Mouse (Mus musculus) spleen, adult 2 months (tissue): ENCODE results near the gene Stc2. TPM values are rescaled to one million over a fixed set of nuclear protein-coding genes. Genes with fewer than 3 reads are reported as not detected.

Source experiments
- DNase-seq, 2 experiments: peaks; one replicate each; pipeline versions ENCODE4 v3.0.0 to v3.0.0-alpha.2; 2012 to 2021; ENCODE audit warnings: low spot score in 2 of 2, low read depth in 1 of 2
- H3K27ac ChIP-seq: fragments of 200-500 bp; 2 replicates; pipeline ENCODE4 v1.5.1; 2012; ENCODE audit warnings: low read length, inconsistent platforms; ENCODE audit not compliant: insufficient read depth
- H3K27me3 ChIP-seq: fragments of 200-500 bp; 2 replicates; pipeline ENCODE4 v1.6.1; 2012; ENCODE audit warnings: mild to moderate bottlenecking, moderate library complexity, low read length, inconsistent platforms; ENCODE audit not compliant: control insufficient read depth, insufficient read depth
- H3K36me3 ChIP-seq: fragments of 200-500 bp; 2 replicates; pipeline ENCODE4 v1.6.1; 2012; ENCODE audit warnings: mild to moderate bottlenecking, low read length, inconsistent platforms; ENCODE audit not compliant: control insufficient read depth, insufficient read depth
- H3K4me1 ChIP-seq: fragments of 200-500 bp; 2 replicates; pipeline ENCODE4 v1.6.1; 2011; ENCODE audit warnings: inconsistent platforms; ENCODE audit not compliant: control insufficient read depth, insufficient read depth, insufficient read length
- H3K4me3 ChIP-seq: fragments of 200-500 bp; 2 replicates; pipeline ENCODE4 v1.5.1; 2011; ENCODE audit warnings: mild to moderate bottlenecking, inconsistent platforms; ENCODE audit not compliant: insufficient read depth, insufficient read length; ENCODE audit errors: extremely low read depth
- CTCF ChIP-seq: fragments of 200-500 bp; IDR thresholded peaks from 2 replicates; pipeline ENCODE4 v1.5.1; 2011; ENCODE audit warnings: mild to moderate bottlenecking, inconsistent platforms; ENCODE audit not compliant: insufficient read depth, insufficient read length, insufficient replicate concordance; ENCODE audit errors: extremely low read depth
- POLR2A ChIP-seq: fragments of 200-500 bp; IDR thresholded peaks from 2 replicates; pipeline ENCODE4 v1.6.1; 2011; ENCODE audit warnings: low read depth, low read length, inconsistent platforms
- WGBS: fragments of 180-500 bp; shearing (Covaris S2); methylation state at CpG from one replicate; pipeline ENCODE4 v1.1.7; 2018; 5-methylcytosine and 5-hydroxymethylcytosine counted together
- polyA plus RNA-seq: library from polyadenylated mRNA; depleted of rRNA; stranded (reverse); fragments of >200 nt; gene quantifications from 2 replicates; pipeline ENCODE4 v1.2.3, GENCODE M21; 2012; rRNA removed

Gene Stc2
- polyA plus RNA-seq, 1 experiment = 3.4 TPM

- no peaks in the 10 kb centered on the region for H3K27me3 ChIP-seq
- TF ChIP-seq POLR2A = no peak
- TF ChIP-seq CTCF = no peak
- H3K4me1 ChIP-seq = no peaks in the 10 kb centered on the region
- H3K27ac ChIP-seq = no peak overlapping the region
- DNase-seq = no peak
- no peak overlapping the region for H3K4me3 ChIP-seq
- no peaks in the 10 kb centered on the region for H3K36me3 ChIP-seq
- WGBS = 73% methylated on average over 6 of the region's 6 CpGs
Measured at GRCm38 (mm10) chr11:31359283-31359902, 10.5 kb downstream of the Stc2 start.

- no peaks in the 10 kb centered on the region for H3K4me1 ChIP-seq
- DNase-seq = no peak
- no peaks in the 10 kb centered on the region for H3K27me3 ChIP-seq
- TF ChIP-seq CTCF (no peak), POLR2A (no peak)
- H3K4me3 ChIP-seq = no peak overlapping the region
- no peak overlapping the region for H3K27ac ChIP-seq
- H3K36me3 ChIP-seq = no peaks in the 10 kb centered on the region
- WGBS = 82% methylated on average over 5 of the region's 5 CpGs
Measured at GRCm38 (mm10) chr11:31358453-31358852, 11.4 kb downstream of the Stc2 start.

GRCm38 (mm10) chr11:31356866-31357265, 13.0 kb downstream of the Stc2 start:
- DNase-seq = no peak
- TF ChIP-seq POLR2A (no peak), CTCF (no peak)
- Histone ChIP-seq H3K27ac (no peak overlapping the region), H3K4me3 (no peak overlapping the region), H3K27me3 (no peaks in the 10 kb centered on the region), H3K4me1 (no peaks in the 10 kb centered on the region), H3K36me3 (no peaks in the 10 kb centered on the region)

GRCm38 (mm10) chr11:31355737-31356136, 14.1 kb downstream of the Stc2 start:
- 75% methylated on average over 1 of the region's 1 CpGs for WGBS
- H3K27me3 ChIP-seq = no peaks in the 10 kb centered on the region
- TF ChIP-seq CTCF (no peak), POLR2A (no peak)
- H3K27ac ChIP-seq = no peak overlapping the region
- no peak for DNase-seq
- no peak overlapping the region for H3K4me3 ChIP-seq
- no peaks in the 10 kb centered on the region for H3K36me3 ChIP-seq
- H3K4me1 ChIP-seq = no peaks in the 10 kb centered on the region

GRCm38 (mm10) chr11:31354514-31354913, 15.4 kb downstream of the Stc2 start:
- no peak for DNase-seq
- Histone ChIP-seq H3K36me3 (no peaks in the 10 kb centered on the region), H3K4me1 (no peaks in the 10 kb centered on the region), H3K4me3 (no peak overlapping the region), H3K27ac (no peak overlapping the region), H3K27me3 (no peaks in the 10 kb centered on the region)
- WGBS = 74% methylated on average over 1 of the region's 1 CpGs
- TF ChIP-seq POLR2A = no peak
- TF ChIP-seq CTCF = no peak

Other genes starting within 250 kb of the Stc2 start
- gene Gm17332, start 187.6 kb downstream of the Stc2 start, polyA plus RNA-seq = not detected in 2 replicates